Mouse (Mus musculus) heart, adult 2 months (tissue): ENCODE measurements around the gene Tmem171.

Experiments used
- CTCF ChIP-seq: fragments of 200-600 bp; IDR thresholded peaks from 2 replicates; pipeline ENCODE4 v1.8.1; 2022; ENCODE audit warnings: antibody characterized with exemption, mild to moderate bottlenecking, moderate library complexity
- POLR2A ChIP-seq: fragments of 200-500 bp; IDR thresholded peaks from 2 replicates; pipeline ENCODE4 v1.6.1; 2011; ENCODE audit warnings: mild to moderate bottlenecking, low read depth, low read length, control low read depth; ENCODE audit not compliant: insufficient read depth

DNA sequence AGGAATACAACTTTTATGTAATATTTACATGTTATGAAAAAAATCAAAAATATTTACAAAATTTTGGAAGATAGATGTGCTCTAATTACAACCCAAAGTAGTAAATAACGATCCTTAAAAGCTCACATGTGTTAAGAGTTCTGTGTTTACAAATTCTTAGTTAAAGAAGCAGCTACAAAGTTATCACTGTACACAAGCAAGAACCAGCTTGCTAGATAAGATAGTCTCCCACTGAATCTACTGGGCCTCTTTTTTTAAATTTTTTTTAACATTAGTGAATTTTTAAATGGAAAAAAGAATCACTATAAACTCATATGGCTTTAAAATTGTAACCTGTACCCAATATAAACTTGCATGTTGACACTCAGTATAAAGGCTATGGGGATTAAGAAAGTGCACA, 28.8 kb upstream of the Tmem171 start:
- TF ChIP-seq POLR2A (no peak), CTCF (no peak)
